Mouse (Mus musculus) liver, postnatal 0 days (tissue): ENCODE measurements around the gene Slc7a10.

Experiments used
- CTCF ChIP-seq: sonication (generic); IDR thresholded peaks from 2 replicates; pipeline ENCODE4 v1.5.1; 2016; ENCODE audit warnings: antibody characterized with exemption, low read depth
- EP300 ChIP-seq: IDR thresholded peaks from 2 replicates; pipeline ENCODE4 v1.6.1; 2016; ENCODE audit warnings: antibody characterized with exemption, low read depth, mild to moderate bottlenecking

GRCm38 (mm10) chr7:35198981-35199754, 13.0 kb downstream of the Slc7a10 start:
- TF ChIP-seq CTCF = no peak
- TF ChIP-seq EP300 = no peak
